Mouse (Mus musculus) R1 (cell line): ENCODE results near the gene Ceacam19.
"Not testable (repeated sequence)": the region's sequence is repeated elsewhere in the genome, so short reads cannot be mapped to it uniquely, and the experiment has no call there.

Experiments
- DNase-seq: peaks from one replicate; pipeline ENCODE4 v3.0.0-alpha.2; 2018; ENCODE audit warnings: low read depth, low spot score

Gene Ceacam19

DNA sequence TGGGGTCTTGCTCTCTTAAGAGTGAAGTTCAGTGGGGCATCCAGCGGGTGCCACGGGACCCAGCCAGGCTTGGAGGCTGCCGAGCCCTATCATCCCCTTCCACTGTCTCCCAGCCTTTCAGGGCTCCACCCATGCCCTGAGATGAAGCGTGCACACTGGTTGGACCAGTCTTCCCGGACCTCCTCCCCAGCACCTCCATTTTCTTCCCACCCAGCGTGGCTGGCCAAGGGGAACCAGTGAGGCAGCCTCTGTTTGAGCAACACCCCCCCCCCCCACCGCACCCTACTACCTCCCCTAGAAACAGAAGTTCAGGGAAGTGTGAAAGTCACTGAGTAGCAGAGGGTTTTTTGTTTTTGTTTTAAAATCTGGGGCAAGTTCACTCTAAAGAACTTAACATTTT is at the start of gene Ceacam19:
TSS of gene Ceacam19 (minus strand) at position 117 of the 400 bp plus-strand sequence.
- DNase-seq = peak; percentile 38

GRCm38 (mm10) chr7:19937229-19937821 is 49.6 kb upstream of the Ceacam19 start:
- peak; percentile 87 for DNase-seq

DNA sequence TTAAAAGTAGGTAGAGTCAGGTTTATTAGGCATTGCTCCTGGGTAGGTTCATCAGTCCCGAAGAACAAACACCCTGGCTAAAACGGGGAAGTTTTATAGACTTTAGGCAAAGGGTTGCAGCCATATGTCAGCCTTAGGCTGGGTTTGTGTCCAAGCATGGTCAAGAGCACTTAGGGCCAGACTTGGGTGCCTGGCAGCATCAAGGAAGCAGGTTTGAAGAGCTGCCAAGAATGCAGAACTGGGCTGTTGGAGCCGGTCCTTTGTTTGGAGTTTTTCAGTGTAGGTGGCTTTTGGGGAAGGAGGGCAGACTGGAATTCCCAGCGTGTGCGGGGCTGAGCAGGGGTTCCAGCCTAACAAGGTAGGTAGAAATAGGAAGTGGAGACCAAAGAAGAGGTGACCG is 48.2 kb upstream of the Ceacam19 start:
- no peak for DNase-seq

GRCm38 (mm10) chr7:19935171-19935751 is 47.5 kb upstream of the Ceacam19 start:
- DNase-seq = peak; percentile 49

DNA sequence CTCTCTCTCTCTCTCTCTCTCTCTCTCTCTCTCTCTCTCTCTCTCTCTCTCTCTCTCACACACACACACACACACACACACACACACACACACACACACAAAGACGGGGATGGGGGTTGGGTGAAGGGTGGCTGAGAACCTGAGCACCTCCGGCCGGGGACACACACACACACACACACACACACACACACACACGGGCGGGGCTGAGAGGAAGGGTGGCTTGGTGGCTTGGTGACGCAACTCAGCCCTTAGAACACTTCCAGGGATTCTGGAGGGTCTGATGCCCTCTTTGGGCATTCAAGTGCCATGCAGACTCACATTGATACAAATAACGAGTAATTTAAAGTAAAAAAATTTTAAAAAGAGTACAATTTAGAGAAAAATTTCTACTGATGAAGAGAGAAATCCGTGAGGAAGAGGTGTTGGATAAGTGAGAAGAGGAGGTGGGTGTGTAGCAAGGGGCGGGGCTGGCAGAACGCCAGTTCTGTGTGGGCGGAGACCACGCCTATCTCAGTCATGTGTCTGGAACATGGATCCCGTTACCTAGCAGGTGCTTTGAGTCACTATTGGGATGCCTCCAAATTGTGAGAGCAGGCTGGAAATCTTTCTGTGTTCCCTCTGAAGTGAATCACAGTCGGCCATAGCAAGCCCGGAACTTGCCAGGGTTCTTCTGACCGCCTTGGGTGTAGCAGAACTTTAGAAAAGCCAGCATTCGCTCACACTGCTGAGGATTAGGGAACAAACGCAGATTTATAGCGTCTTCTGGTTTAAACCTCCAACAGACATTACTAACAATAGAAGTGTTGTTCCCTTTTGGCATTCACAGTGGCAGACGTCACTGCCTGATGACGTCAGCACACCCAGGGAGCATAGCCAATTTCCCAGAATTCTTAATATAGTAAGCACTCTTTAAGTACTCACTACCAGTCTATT is 45.4 kb upstream of the Ceacam19 start:
- peak; percentile 86 for DNase-seq

DNA sequence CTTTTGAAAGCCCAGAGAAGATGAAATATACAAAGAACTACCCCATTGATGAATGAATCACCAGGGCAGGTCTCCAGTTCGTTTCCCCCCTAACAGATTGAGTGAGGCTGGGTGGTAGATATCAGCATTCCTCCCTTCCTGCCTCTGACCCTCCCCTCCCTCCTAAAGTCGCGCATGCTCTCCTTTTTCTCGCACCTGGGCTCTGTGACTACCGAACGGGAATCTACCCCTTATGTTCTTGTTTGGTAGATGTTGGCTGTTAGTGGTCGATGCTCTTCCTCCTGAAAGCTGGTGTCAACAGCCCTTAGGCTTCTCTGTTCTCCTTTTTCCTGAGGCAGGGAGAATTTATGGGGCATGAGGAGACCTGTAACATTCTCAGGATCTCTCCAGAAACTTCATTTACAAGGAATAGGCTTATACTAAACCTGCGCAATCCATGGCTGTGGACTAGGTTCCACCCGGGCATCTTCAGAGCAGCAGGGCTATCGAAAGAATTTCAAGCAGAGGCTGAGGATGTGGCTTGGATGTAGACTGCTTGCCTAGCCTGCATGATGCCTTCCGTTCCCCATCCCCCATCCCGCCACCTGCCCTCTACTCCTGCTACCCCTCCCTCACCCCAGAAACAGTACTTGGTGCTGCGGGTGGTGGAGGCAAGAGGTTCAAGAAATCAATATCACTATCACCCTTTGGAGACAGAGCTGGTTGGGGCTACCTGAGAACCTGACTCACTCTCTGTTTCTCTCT is 44.5 kb upstream of the Ceacam19 start:
- DNase-seq = peak; percentile 62

DNA sequence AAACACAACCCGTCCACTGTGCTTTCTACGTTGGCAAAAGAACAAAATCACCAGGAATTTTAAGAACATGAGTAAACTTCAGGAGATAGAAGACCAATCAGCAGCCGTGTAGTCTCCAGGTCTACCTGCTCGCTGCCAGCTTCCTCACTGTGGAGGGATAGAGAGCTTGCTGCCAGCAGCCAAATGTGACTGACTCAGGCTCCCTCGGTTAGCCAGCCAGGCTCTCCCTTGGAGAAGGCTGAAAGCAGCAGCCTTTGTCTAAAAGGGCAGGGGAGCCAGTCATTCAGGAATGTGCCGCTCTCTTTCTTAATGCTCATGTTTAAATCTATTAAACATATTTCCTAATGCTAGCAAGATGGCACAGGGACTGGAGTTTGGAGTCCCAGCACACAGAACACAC is 42.7 kb upstream of the Ceacam19 start:
- not testable (repeated sequence) for DNase-seq

GRCm38 (mm10) chr7:19928486-19928885 is 40.7 kb upstream of the Ceacam19 start:
- DNase-seq = peak; percentile 94

- DNase-seq = no peak
These were observed 39.2 kb upstream of the Ceacam19 start for GRCm38 (mm10) chr7:19926849-19927480.

DNA sequence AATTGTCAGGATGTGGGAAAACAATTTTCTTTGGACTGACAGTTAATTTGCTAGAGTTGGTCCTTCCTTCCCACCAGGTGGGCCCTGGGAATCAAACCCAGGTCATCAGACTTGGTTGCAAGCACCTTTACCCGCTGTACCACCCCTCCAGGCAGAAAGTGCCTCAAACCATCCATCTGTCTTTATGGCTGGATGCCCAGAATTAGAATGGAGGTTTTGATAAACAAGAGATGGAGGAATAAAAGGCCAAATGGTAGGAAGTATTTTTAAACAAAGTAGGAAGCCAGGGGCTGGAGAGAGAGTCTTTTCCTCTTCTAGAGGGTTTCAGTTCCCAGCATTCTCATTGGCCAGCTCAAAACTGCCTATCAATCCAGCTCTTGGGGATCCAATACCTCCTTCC is 37.6 kb upstream of the Ceacam19 start:
- no peak for DNase-seq

DNA sequence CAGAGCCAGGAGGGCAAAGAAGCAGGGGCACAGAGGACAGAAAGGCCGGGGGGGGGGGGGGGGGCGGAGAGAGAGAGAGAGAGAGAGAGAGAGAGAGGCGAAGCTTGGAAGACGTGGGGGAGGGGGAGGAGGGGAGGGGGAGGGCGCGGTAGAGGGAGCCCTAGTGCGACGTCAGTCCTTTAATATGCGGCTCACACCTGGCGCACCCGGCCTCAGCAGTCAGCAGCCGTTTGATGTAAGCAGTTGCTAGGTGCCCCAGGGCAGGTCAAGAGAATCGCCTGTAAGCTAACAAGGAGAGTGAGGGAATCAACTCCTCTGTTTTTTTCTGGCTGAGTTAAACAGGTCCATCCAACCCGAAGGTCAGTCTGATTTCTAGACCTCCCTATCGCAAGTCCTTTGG is 36.0 kb upstream of the Ceacam19 start:
- DNase-seq = peak; percentile 61

DNA sequence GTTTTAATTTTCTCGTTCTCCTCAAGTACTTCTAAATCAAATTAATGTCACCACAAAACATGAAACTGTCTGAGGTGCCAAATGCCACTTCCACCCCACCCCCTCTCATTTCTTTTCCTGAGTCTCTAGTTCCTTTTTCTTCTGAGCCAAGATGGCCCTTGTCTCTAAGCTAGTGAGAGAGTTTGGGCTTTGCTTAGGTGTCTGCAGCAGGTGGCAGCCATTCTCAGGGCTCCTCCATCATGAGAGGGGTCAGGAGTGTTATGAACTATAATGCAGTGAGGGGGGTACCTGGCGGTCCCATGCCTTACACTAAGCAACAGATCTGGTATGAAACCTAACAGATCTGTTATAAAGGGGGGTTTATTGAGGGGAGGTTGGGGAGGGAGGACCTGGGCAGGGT is 35.6 kb upstream of the Ceacam19 start:
- no peak for DNase-seq

DNA sequence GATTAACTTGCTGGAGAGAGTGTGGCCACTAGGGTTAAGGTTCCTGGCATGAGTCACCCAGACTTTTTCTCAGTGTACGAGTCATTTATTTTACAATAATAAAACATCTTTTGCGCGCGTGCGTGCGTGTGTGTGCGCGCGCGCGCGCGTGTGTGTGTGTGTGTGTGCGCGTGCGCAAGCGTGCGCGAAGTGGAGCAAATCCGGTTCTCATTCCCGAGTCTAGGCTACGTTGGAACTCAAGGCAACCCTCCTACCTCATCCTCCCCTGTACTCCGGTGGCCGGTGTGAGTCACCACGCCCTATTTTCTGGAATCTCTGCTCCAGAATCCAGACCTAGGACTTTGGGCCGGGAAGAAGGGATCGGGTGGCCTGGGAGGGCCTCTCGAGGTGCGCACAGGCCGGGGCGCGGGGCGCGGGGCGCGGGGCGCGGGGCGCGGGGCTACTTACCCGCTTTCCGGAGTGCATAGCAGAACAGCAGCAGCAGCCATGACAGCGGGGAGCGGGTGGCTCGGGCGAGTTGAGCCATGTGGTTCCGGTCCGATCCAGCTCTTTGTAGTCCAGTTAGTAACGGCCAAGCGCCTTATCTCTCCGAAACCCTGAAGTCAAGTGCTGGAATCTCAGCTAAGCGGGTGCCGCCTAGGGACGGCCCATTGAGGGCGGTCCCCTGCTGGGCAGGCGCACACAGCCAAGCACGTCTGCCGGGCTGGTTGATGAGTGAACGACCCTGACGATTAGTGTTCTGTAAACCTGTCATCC is 32.9 kb upstream of the Ceacam19 start, which contains the start of gene Pvr:
TSS of gene Pvr (minus strand) at position 655 of the 756 bp plus-strand sequence.
- peak; percentile 94 for DNase-seq

- no peak for DNase-seq
These were observed 32.4 kb upstream of the Ceacam19 start for GRCm38 (mm10) chr7:19920166-19920505.

GRCm38 (mm10) chr7:19914558-19914957 is 26.8 kb upstream of the Ceacam19 start:
- no peak for DNase-seq

GRCm38 (mm10) chr7:19911695-19912524 is 24.1 kb upstream of the Ceacam19 start:
- no peak for DNase-seq

- DNase-seq = no peak
These were observed 23.5 kb upstream of the Ceacam19 start for GRCm38 (mm10) chr7:19911292-19911658.

GRCm38 (mm10) chr7:19910421-19911291 is 22.9 kb upstream of the Ceacam19 start:
- DNase-seq = peak; percentile 73

GRCm38 (mm10) chr7:19889881-19890280 is 2.1 kb upstream of the Ceacam19 start:
- DNase-seq = peak; percentile 50
